Mouse (Mus musculus): ENCODE measurements around the gene H2al1o. TPM values are rescaled to one million over a fixed set of nuclear protein-coding genes. Genes with fewer than 3 reads are reported as not detected.
"Not testable (repeated sequence)": the region's sequence is repeated elsewhere in the genome, so short reads cannot be mapped to it uniquely, and the experiment has no call there.

The H2al1o gene
- polyA plus RNA-seq (2016; fragmentation: Nextera tagmentation; extraction: Ambion mirVana) = not detected in 2 replicates

DNA sequence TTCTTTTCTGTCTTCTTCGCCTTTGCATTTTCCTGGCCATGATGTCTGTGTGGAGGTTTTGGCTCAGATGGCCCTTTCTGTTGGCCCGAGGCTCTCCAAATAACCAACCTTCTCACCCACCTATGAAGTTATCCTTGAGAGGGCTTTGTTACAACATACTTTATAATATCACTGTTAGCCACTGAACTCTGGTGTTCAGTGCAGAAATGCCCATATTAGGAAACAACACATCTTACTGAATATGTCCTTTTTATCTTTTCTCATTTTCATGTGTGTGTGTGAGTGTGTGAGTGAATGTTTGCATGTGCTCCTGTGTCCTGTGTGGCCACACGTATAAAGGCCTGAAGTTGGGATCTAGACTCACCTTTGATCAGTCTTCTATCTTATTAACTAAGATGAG lies at the start of gene H2al1o:
TSS of gene H2al1o (minus strand) at position 101 of the 400 bp plus-strand sequence.
- H3K4me3 ChIP-seq (replicated peaks); H3K36me3 ChIP-seq (replicated peaks); H3K27me3 ChIP-seq; H3K4me2 ChIP-seq; H3K4me1 ChIP-seq; ATAC-seq (ENCODE audit: low FRiP score); H3K9me3 ChIP-seq; H3K27ac ChIP-seq; H3K9ac ChIP-seq: not testable (repeated sequence)
- WGBS = 80% methylated on average over 3 of the region's 3 CpGs

DNA sequence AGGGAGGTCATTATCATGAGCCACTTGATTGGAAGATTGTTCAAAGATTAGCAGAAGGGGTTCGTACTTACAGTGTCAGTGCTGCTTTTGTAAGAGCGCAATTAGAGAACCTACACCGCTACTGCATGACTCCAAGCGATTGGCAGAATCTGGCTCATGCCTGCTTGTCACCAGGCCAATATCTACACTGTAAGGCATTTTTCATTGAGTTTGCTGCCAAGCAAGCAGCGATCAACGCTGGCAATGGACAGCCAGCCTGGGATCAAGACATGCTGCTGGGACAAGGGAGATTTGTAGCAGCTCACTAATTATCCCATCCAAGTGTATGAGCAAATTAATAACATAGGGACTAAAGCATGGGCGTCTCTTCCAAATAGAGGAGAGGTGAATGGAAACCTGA lies 25.8 kb upstream of the H2al1o start:
- H3K36me3 ChIP-seq (replicated peaks); H3K4me2 ChIP-seq; H3K27ac ChIP-seq; H3K4me1 ChIP-seq; H3K27me3 ChIP-seq; ATAC-seq (ENCODE audit: low FRiP score); H3K4me3 ChIP-seq (replicated peaks); H3K9me3 ChIP-seq; H3K9ac ChIP-seq: not testable (repeated sequence)
- WGBS = 95% methylated on average over 7 of the region's 7 CpGs

DNA sequence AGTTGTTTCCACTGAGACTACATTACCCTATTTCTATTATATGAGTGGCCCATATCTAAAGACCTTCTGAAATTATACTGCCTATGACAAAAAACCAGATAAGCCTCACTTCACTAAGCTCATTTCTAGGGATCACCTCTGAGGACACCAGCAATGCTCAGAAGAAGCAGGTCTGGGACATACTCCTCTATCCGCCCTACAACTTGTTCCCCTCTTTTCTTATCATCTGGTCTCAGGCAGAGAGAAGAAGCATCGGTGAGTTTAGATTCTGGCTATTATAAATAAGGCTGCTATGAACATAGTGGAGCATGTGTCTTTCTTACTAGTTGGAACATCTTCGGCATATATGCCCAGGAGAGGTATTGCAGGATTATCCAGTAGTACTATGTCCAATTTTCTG lies 35.3 kb downstream of the H2al1o start:
- no peak overlapping the region for H3K9ac ChIP-seq
- no peak overlapping the region for H3K4me3 ChIP-seq (replicated peaks)
- no peaks in the 10 kb centered on the region for H3K4me1 ChIP-seq
- no peaks in the 10 kb centered on the region for H3K9me3 ChIP-seq
- no peaks in the 10 kb centered on the region for H3K27me3 ChIP-seq
- WGBS = 90% methylated on average over 3 of the region's 3 CpGs
- H3K4me2 ChIP-seq = no peak overlapping the region
- H3K36me3 ChIP-seq (replicated peaks) = no peaks in the 10 kb centered on the region
- ATAC-seq (ENCODE audit: low FRiP score) = no peak
- no peak overlapping the region for H3K27ac ChIP-seq

Other genes starting within 250 kb of the H2al1o start
- 0.42 TPM in 1 of 2 replicates, not detected in the other for gene H2al1k, start 221.8 kb downstream of the H2al1o start, polyA plus RNA-seq (2016; fragmentation: Nextera tagmentation; extraction: Ambion mirVana)
- gene Cybb, start 84.6 kb downstream of the H2al1o start, polyA plus RNA-seq (2016; fragmentation: Nextera tagmentation; extraction: Ambion mirVana) = 0.42 and 1.1 TPM in 2 replicates
- gene Dynlt3, start 90.6 kb upstream of the H2al1o start, polyA plus RNA-seq (2016; fragmentation: Nextera tagmentation; extraction: Ambion mirVana) = 29.2 and 29.4 TPM in 2 replicates